Mouse (Mus musculus) CH12.LX (cell line): ENCODE results near the gene Camkmt. TPM values are rescaled to one million over a fixed set of nuclear protein-coding genes. Genes with fewer than 3 reads are reported as not detected.

Source experiments
- DNase-seq: peaks from one replicate; pipeline ENCODE4 v3.0.0-alpha.2; 2013; ENCODE audit errors: extremely low read depth
- H3K27ac ChIP-seq: 2 replicates; pipeline ENCODE4 v1.5.1; 2012; ENCODE audit warnings: low read depth, mild to moderate bottlenecking, control low read depth, moderate library complexity; ENCODE audit not compliant: insufficient read depth
- H3K27me3 ChIP-seq: replicated peaks from 2 replicates; pipeline ENCODE3; 2012; ENCODE audit warnings: inconsistent platforms
- H3K36me3 ChIP-seq, 2 experiments: replicated peaks in 1 of 2; 2 replicates each; pipeline versions ENCODE3 to v1.6.1; 2012; ENCODE audit warnings: inconsistent platforms in 1 of 2, low read length in 1 of 2, mild to moderate bottlenecking in 1 of 2, mixed read lengths in 1 of 2, moderate library complexity in 1 of 2; ENCODE audit not compliant: control insufficient read depth in 1 of 2, insufficient read depth in 1 of 2
- H3K4me1 ChIP-seq, 2 experiments: 2 replicates each; pipeline ENCODE4 v1.6.1; 2012; ENCODE audit warnings: inconsistent platforms in 1 of 2, moderate library complexity in 1 of 2; ENCODE audit not compliant: insufficient read depth in 2 of 2, control insufficient read depth in 1 of 2
- H3K4me2 ChIP-seq: 2 replicates; pipeline ENCODE4 v1.6.1; 2012; ENCODE audit warnings: low read depth, mild to moderate bottlenecking, control low read depth; ENCODE audit not compliant: poor library complexity, insufficient read depth, severe bottlenecking
- H3K4me3 ChIP-seq, 3 experiments: fragments of 150-350 bp in 1 of 3; sonication (generic) in 1 of 3; replicated peaks in 1 of 3; 2 replicates each; pipeline versions ENCODE3 to v1.5.1; 2011 to 2012; ENCODE audit warnings: low read depth in 2 of 3, low read length in 2 of 3, mild to moderate bottlenecking in 2 of 3, moderate library complexity in 2 of 3, control low read depth in 1 of 3, improper control_type of control experiment in 1 of 3, inconsistent platforms in 1 of 3, mixed read lengths in 1 of 3; ENCODE audit not compliant: poor library complexity in 1 of 3
- H3K79me2 ChIP-seq: replicated peaks from 2 replicates; pipeline ENCODE4 v1.6.1; 2012; ENCODE audit warnings: mild to moderate bottlenecking, moderate library complexity; ENCODE audit not compliant: control insufficient read depth, poor library complexity, insufficient read depth, severe bottlenecking; ENCODE audit errors: extremely low read depth
- H3K9ac ChIP-seq: 2 replicates; pipeline ENCODE4 v1.6.1; 2012; ENCODE audit warnings: low read depth, mild to moderate bottlenecking, control low read depth, moderate library complexity; ENCODE audit not compliant: insufficient read depth
- H3K9me3 ChIP-seq: replicated peaks from 2 replicates; pipeline ENCODE3; 2012; ENCODE audit warnings: low read length, inconsistent platforms, mixed read lengths
- BHLHE40 ChIP-seq: IDR thresholded peaks from 2 replicates; pipeline ENCODE4 v1.6.1; 2011; ENCODE audit warnings: mild to moderate bottlenecking, low read depth, low read length, improper control_type of control experiment
- CHD2 ChIP-seq: IDR thresholded peaks from 2 replicates; pipeline ENCODE4 v1.6.1; 2011; ENCODE audit warnings: low read length, improper control_type of control experiment
- CTCF ChIP-seq, 2 experiments: IDR thresholded peaks in 1 of 2; conservative IDR thresholded peaks in 1 of 2; 2 replicates each; pipeline ENCODE4 v1.5.1; 2011 to 2012; ENCODE audit warnings: low read depth in 2 of 2, low read length in 2 of 2, improper control_type of control experiment in 1 of 2, inconsistent platforms in 1 of 2, mild to moderate bottlenecking in 1 of 2, moderate library complexity in 1 of 2
- E2F4 ChIP-seq: IDR thresholded peaks from 2 replicates; pipeline ENCODE4 v1.6.1; 2011; ENCODE audit warnings: low read depth, low read length, improper control_type of control experiment; ENCODE audit not compliant: insufficient replicate concordance
- ELF1 ChIP-seq: IDR thresholded peaks from 2 replicates; pipeline ENCODE4 v1.6.1; 2014; ENCODE audit warnings: low read depth, mild to moderate bottlenecking, inconsistent platforms, low read length, improper control_type of control experiment
- GABPA ChIP-seq: IDR thresholded peaks from 2 replicates; pipeline ENCODE4 v1.6.1; 2012; ENCODE audit warnings: low read depth, low read length, improper control_type of control experiment, inconsistent platforms; ENCODE audit not compliant: insufficient replicate concordance
- JUND ChIP-seq: conservative IDR thresholded peaks from 2 replicates; pipeline ENCODE4 v1.6.1; 2011; ENCODE audit warnings: low read depth, low read length, improper control_type of control experiment
- MAX ChIP-seq: IDR thresholded peaks from 2 replicates; pipeline ENCODE4 v1.6.1; 2011; ENCODE audit warnings: low read length, improper control_type of control experiment
- MYC ChIP-seq: IDR thresholded peaks from 2 replicates; pipeline ENCODE4 v1.6.1; 2011; ENCODE audit warnings: low read depth, mild to moderate bottlenecking, improper control_type of control experiment, low read length
- POLR2A ChIP-seq: IDR thresholded peaks from 2 replicates; pipeline ENCODE4 v1.6.1; 2011; ENCODE audit warnings: low read depth, mild to moderate bottlenecking, improper control_type of control experiment, low read length
- SIN3A ChIP-seq: IDR thresholded peaks from 2 replicates; pipeline ENCODE4 v1.6.1; 2012; ENCODE audit warnings: low read length, improper control_type of control experiment, inconsistent platforms
- SMC3 ChIP-seq: IDR thresholded peaks from 2 replicates; pipeline ENCODE4 v1.6.1; 2011; ENCODE audit warnings: low read depth, low read length, improper control_type of control experiment
- TCF12 ChIP-seq: IDR thresholded peaks from 2 replicates; pipeline ENCODE4 v1.6.1; 2014; ENCODE audit warnings: low read depth, mild to moderate bottlenecking, inconsistent platforms, low read length, improper control_type of control experiment
- UBTF ChIP-seq: IDR thresholded peaks from 2 replicates; pipeline ENCODE4 v1.6.1; 2012; ENCODE audit warnings: low read depth, mild to moderate bottlenecking, inconsistent platforms, low read length, improper control_type of control experiment, moderate library complexity
- USF1 ChIP-seq: IDR thresholded peaks from 2 replicates; pipeline ENCODE4 v1.6.1; 2014; ENCODE audit warnings: low read depth, mild to moderate bottlenecking, inconsistent platforms, low read length, improper control_type of control experiment
- ZMIZ1 ChIP-seq: IDR thresholded peaks from 2 replicates; pipeline ENCODE4 v1.6.1; 2012; ENCODE audit warnings: low read depth, mild to moderate bottlenecking, inconsistent platforms, low read length, improper control_type of control experiment
- ZNF384 ChIP-seq: IDR thresholded peaks from 2 replicates; pipeline ENCODE4 v1.6.1; 2012; ENCODE audit warnings: low read depth, low read length, improper control_type of control experiment, inconsistent platforms
- dilution Hi-C: fragments of 300-500 bp; cut with MboI; formaldehyde crosslinking; loops from 2 replicates; pipeline ENCODE4 v1.14.3; 2020; ENCODE audit warnings: low sequenced_read_pairs; ENCODE audit not compliant: extremely low pct_unique_long_range_greater_than_20kb, extremely low pct_ligation_motif_present
- in situ Hi-C: fragments of 300-500 bp; cut with MboI; formaldehyde crosslinking; loops from 3 replicates; pipeline ENCODE4 v1.14.3; 2019; ENCODE audit warnings: low sequenced_read_pairs, low pct_ligation_motif_present, low pct_unique_long_range_greater_than_20kb, mixed read lengths
- polyA plus RNA-seq: library from polyadenylated mRNA; unstranded; fragments of >175 nt; gene quantifications from 2 replicates; pipeline ENCODE4 v1.2.1, GENCODE M21; 2012; ENCODE audit warnings: low read depth; ENCODE audit not compliant: insufficient read length
- total RNA-seq, 2 experiments: library from RNA; depleted of rRNA; stranded (reverse); fragments of 300-350 nt in 1 of 2; fragments of >200 nt in 1 of 2; gene quantifications; 2 replicates each; pipeline ENCODE4 v1.2.3; 2012 to 2014

Camkmt gene
- total and polyA plus RNA-seq, 3 experiments = 1.5 to 4.4 (median 1.8) TPM

DNA sequence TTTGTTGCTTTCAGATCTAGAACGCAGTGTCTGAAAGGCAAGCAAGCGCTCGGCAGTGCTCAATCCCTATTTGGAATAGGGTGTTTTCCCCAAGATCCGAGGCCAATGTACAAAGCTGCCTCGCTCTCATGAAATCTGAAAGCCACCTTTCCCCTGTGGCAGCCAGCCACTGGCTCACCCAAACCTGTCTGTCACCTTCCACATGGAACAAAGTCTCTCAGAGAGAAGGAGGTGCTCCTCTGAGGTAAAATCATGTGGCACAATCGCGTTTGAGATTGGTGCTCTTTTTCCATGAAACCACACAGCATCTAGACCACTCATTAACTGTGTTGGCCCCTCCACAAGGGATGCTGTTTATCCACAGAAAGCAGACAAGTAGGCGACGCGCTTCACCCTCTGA, 238.5 kb downstream of the Camkmt start:
- H3K27me3 ChIP-seq = no peaks in the 10 kb centered on the region
- H3K4me1 ChIP-seq = no peaks in the 10 kb centered on the region
- H3K4me3 ChIP-seq = no peak overlapping the region
- no peaks in the 10 kb centered on the region for H3K79me2 ChIP-seq
- no peak overlapping the region for H3K9ac ChIP-seq
- TF ChIP-seq SIN3A = no peak
- no peak for TF ChIP-seq ELF1
- TF ChIP-seq MYC = no peak
- TF ChIP-seq BHLHE40 = no peak
- TF ChIP-seq TCF12 = no peak
- TF ChIP-seq ZMIZ1 = no peak
- no peak for TF ChIP-seq SMC3
- no peak for TF ChIP-seq POLR2A
- TF ChIP-seq JUND = no peak
- TF ChIP-seq ZNF384 = no peak
- no peak for TF ChIP-seq USF1
- TF ChIP-seq GABPA = no peak
- TF ChIP-seq MAX = no peak
- TF ChIP-seq CHD2 = no peak
- no peak for TF ChIP-seq E2F4
- DNase-seq = no peak
- in situ Hi-C loops (no loop called here), dilution Hi-C loops (no loop called here)
- no peak overlapping the region for H3K4me2 ChIP-seq
- H3K9me3 ChIP-seq = no peaks in the 10 kb centered on the region
- H3K27ac ChIP-seq = no peak overlapping the region
- no peaks in the 10 kb centered on the region for H3K36me3 ChIP-seq

DNA sequence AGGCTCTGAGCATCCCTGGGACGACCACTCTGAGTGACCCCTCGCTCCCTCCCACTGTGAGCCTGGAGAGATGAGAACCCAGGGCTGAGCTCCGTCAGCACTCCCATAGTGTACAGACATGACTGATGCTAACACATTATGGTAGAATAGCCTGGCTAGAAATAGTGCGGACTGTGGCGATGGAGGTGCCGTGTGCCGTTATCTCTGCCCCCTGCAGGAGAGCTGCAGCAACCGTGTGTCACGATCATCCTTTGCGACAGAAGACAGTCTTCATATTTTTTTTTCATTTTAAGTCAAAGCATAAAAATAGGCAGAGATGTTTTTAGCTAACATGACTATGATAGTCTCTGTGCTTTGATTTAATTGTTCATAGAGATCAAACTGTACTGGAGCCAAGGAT, 245.1 kb downstream of the Camkmt start:
- Histone ChIP-seq H3K27ac (no peak overlapping the region), H3K9me3 (no peaks in the 10 kb centered on the region), H3K4me3 (no peak overlapping the region), H3K9ac (no peak overlapping the region), H3K4me2 (no peak overlapping the region), H3K36me3 (no peaks in the 10 kb centered on the region), H3K79me2 (no peaks in the 10 kb centered on the region), H3K4me1 (no peaks in the 10 kb centered on the region), H3K27me3 (no peaks in the 10 kb centered on the region)
- TF ChIP-seq UBTF (no peak), CTCF (conservative IDR thresholded peaks at IDR 0.05 in 1 of 2, IDR thresholded peaks at IDR 0.05 in 1 of 2; ENCODE audit: low read depth in 2 of 2, low read length in 2 of 2) (peak in 1 of 2 experiments; percentile 28; a peak in 1 of 4 replicates), SMC3 (0 out of 2 replicates have a peak, but pooled peaks have one; percentile 9)
- DNase-seq = no peak
- in situ Hi-C loops = no loop called here
- dilution Hi-C loops = no loop called here
